Mouse (Mus musculus) C2C12 (cell line): ENCODE measurements around the gene Accsl. TPM values are rescaled to one million over a fixed set of nuclear protein-coding genes. Genes with fewer than 3 reads are reported as not detected.

ENCODE experiments used
- H3K27me3 ChIP-seq: one replicate; pipeline ENCODE4 v1.6.1; 2011; ENCODE audit not compliant: control insufficient read depth, insufficient read depth, insufficient read length
- H3K36me3 ChIP-seq: one replicate; pipeline ENCODE4 v1.6.1; 2011; ENCODE audit not compliant: control insufficient read depth, insufficient read depth
- H3K4me3 ChIP-seq: one replicate; pipeline ENCODE4 v1.5.1; 2011; ENCODE audit warnings: mild to moderate bottlenecking, control low read depth; ENCODE audit not compliant: poor library complexity, insufficient read depth, severe bottlenecking
- H3K79me2 ChIP-seq: one replicate; pipeline ENCODE4 v1.6.1; 2011; ENCODE audit not compliant: control insufficient read depth, insufficient read depth
- H3K79me3 ChIP-seq: one replicate; pipeline ENCODE4 v1.6.1; 2011; ENCODE audit warnings: low read depth, control low read depth
- H3ac ChIP-seq: one replicate; pipeline ENCODE3; 2011; ENCODE audit warnings: low read depth; ENCODE audit not compliant: control insufficient read depth, insufficient read length
- CEBPB ChIP-seq: IDR thresholded peaks from one replicate; pipeline ENCODE4 v1.6.1; 2011; ENCODE audit warnings: low read depth, mild to moderate bottlenecking, control low read depth, moderate library complexity
- CTCF ChIP-seq: IDR thresholded peaks from one replicate; pipeline ENCODE4 v1.5.1; 2011; ENCODE audit not compliant: control insufficient read depth, insufficient read depth, insufficient read length
- FOSL1 ChIP-seq: IDR thresholded peaks from one replicate; pipeline ENCODE4 v1.8.0; 2011; ENCODE audit warnings: mild to moderate bottlenecking, low read length; ENCODE audit not compliant: poor library complexity, insufficient read depth, severe bottlenecking
- MAX ChIP-seq: IDR thresholded peaks from one replicate; pipeline ENCODE4 v1.6.1; 2011; ENCODE audit warnings: mild to moderate bottlenecking, control low read depth
- MYOD1 ChIP-seq: IDR thresholded peaks from one replicate; pipeline ENCODE4 v1.6.1; 2011; ENCODE audit warnings: low read depth; ENCODE audit not compliant: control insufficient read depth, insufficient read length
- MYOG ChIP-seq: IDR thresholded peaks from one replicate; pipeline ENCODE4 v1.6.1; 2011; ENCODE audit not compliant: control insufficient read depth, insufficient read length; ENCODE audit errors: extremely low read depth
- USF1 ChIP-seq: IDR thresholded peaks from one replicate; pipeline ENCODE4 v1.6.1; 2011; ENCODE audit warnings: low read depth, mild to moderate bottlenecking, control low read depth, moderate library complexity
- polyA plus RNA-seq: library from polyadenylated mRNA; unstranded; fragments of >200 nt; fragmentation: generic; extraction: Trizol; gene quantifications from one replicate; pipeline ENCODE4 v1.2.1, GENCODE M21; 2012; ENCODE audit warnings: missing spikeins

The Accsl gene
- polyA plus RNA-seq, 1 experiment = 0.15 TPM

DNA sequence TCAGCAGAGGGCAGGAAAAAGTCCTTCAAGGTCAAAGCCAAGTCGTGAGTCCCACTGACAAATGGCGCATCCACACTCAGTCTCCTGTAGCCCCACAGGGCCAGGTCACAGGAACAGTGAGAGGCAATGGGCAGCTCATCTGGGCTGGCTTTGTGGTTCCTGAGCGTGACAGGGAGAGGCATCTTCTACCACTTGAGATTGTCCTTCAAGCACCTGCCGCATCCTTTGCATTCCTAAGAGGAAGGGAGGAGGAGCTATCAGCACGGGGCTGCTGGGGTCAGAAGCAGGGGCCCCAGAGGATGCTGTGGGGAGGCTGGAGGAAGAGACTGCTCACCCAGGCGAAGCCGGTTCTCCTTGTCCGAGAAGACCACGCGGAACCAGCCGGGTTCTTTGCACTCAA, 33.4 kb downstream of the Accsl start:
- H3K4me3 ChIP-seq = no peak overlapping the region
- no peak overlapping the region for H3ac ChIP-seq
- no peaks in the 10 kb centered on the region for H3K79me3 ChIP-seq
- no peaks in the 10 kb centered on the region for H3K27me3 ChIP-seq
- no peaks in the 10 kb centered on the region for H3K79me2 ChIP-seq
- H3K36me3 ChIP-seq = no peaks in the 10 kb centered on the region
- TF ChIP-seq USF1 = no peak
- TF ChIP-seq CEBPB = no peak
- TF ChIP-seq FOSL1 = no peak
- TF ChIP-seq MYOD1 = no peak
- TF ChIP-seq MAX = no peak
- TF ChIP-seq MYOG = no peak
- TF ChIP-seq CTCF = no peak

DNA sequence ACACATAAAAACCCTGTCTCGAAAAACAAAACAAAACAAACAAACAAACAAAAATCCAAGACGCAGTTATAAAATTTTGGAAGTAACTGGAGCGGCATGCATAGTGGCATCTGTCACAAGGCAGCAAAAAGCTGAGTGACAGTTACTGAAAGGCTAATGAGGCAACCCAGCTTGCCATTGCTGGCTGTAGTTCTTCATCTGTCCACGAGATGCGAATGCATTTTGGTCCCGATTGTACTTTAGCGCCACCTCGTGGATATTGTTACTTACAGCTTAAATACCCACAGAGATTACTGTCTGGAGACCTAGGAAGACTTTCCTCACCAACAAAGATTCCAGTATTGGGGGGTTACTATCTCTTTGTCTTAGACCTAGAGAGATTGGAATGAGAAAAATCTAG, 45.4 kb downstream of the Accsl start:
- Histone ChIP-seq H3K36me3 (no peaks in the 10 kb centered on the region), H3K79me2 (peaks cover 14% of the 10 kb centered on the region), H3ac (no peak overlapping the region), H3K4me3 (no peak overlapping the region), H3K79me3 (no peaks in the 10 kb centered on the region), H3K27me3 (no peaks in the 10 kb centered on the region)
- TF ChIP-seq CEBPB = peak; percentile 41
- TF ChIP-seq MAX = peak; percentile 73
- TF ChIP-seq FOSL1 = no peak
- peak; percentile 85 for TF ChIP-seq CTCF

DNA sequence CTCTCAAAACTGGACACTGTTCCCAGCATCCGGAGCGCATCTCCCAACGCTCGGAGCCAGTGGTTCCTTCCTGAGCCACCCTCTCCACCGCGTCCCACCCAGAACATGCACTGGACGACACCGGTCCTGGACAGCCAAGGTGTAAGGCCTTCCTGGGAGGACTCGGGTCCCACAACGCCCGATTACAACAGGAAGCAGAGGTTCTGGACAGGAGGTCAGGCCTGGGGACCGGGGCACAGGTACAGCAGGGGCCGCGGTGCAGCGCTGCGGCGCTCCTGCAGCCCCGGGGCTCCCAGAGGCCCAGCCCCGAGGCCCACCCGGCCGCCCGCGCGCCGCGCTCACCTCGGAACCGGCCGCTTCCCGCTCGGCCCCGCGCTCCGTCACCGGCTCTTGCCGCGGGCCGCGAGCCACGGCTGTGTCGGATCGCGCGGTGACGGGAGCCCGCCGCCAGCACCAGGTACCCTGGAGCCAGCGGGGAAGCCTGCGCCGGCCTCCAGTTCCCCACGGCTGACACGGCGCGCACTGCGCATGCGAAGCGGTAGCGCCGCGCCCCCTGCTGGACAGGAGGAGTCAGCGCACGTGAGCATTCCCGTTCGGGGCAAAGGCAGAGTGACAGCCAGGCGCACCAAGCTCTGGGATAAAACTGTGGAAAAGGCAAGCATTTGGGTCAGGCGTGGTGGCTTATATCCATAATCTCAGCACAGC, 46.8 kb downstream of the Accsl start, which contains the start of gene Ext2:
Ext2 (minus strand) TSS at position 524 of the 705 bp plus-strand sequence.
- H3K4me3 ChIP-seq = peak within 1 kb of the TSS; percentile 72
- peak; percentile 78 for TF ChIP-seq USF1
- TF ChIP-seq CTCF = peak; percentile 100
- no peak for TF ChIP-seq CEBPB
- peak; percentile 93 for TF ChIP-seq MAX
- no peak for TF ChIP-seq MYOD1
- H3ac ChIP-seq = peak within 1 kb of the TSS; percentile 90
- H3K36me3 ChIP-seq = no peaks in the 10 kb centered on the region
- H3K79me2 ChIP-seq = peaks cover 14% of the 10 kb centered on the region
- no peaks in the 10 kb centered on the region for H3K27me3 ChIP-seq
- H3K79me3 ChIP-seq = no peaks in the 10 kb centered on the region

DNA sequence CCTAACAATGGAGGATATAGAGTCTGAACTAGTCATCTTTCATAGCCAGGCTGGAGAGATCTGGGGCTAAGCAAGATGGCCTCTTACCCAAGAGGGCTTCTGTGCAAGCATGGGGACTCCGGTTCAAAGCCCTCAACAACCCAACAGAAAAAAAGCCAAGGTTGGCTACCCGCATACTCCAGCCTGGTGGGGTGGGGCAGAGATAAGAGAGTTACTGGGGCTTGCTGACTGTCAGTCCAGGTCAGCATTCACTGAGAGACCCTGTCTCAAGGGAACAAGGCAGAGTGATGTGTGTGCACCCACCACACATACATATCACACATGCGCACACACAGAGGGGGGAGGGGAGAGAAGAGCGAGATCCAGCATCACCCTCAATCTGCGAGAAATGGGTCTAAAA, 51.2 kb downstream of the Accsl start:
- Histone ChIP-seq H3K4me3 (no peak overlapping the region), H3ac (no peak overlapping the region), H3K27me3 (no peaks in the 10 kb centered on the region), H3K36me3 (peaks cover 10% of the 10 kb centered on the region), H3K79me2 (peaks cover 14% of the 10 kb centered on the region), H3K79me3 (no peaks in the 10 kb centered on the region)
- TF ChIP-seq MAX (no peak), MYOD1 (no peak), USF1 (no peak), CEBPB (no peak), MYOG (no peak), FOSL1 (no peak), CTCF (no peak)

DNA sequence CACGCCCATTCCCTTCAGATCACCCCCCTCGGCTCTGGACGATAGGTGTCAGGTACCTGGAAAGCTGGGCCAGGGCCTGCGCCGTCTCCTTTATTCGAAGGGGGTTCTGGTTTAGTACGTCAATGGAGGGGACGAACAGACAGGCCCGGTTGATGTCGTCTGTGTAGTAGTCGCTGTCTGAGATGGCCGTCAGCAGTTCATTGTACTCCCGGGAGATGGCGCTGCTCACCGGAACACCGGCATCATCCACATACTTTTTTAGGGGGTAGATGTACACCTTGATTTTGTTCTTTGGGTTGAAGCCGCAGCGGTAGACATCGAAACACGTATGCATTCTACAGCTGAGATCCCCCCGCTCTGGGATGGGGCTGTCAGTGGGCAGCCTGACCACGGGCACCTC, 55.6 kb downstream of the Accsl start:
- Histone ChIP-seq H3K4me3 (no peak overlapping the region), H3K79me3 (no peaks in the 10 kb centered on the region), H3K27me3 (no peaks in the 10 kb centered on the region), H3ac (no peak overlapping the region), H3K79me2 (no peaks in the 10 kb centered on the region), H3K36me3 (peaks cover 27% of the 10 kb centered on the region)
- TF ChIP-seq MAX (no peak), CEBPB (no peak), MYOD1 (no peak), USF1 (no peak), MYOG (no peak), FOSL1 (no peak), CTCF (no peak)

DNA sequence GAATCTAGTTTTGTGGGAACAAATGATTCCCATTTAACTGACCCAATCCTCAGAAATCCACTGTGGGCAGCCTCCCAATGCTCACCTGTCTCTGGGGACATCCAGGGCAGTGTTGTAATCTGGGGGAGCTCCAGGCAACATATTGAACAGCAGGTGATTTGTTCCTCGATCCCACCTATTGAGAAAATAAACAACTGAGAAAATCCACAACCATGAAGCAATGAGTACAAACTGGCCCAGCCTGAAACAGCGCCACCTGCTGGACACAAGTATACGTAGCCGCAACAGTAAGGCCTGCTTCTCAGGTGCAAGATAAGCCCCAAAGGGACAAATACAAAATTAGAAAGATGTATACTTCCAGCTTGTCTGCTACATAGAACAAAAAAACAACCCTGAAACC, 57.1 kb downstream of the Accsl start:
- Histone ChIP-seq H3K79me3 (no peaks in the 10 kb centered on the region), H3K36me3 (peaks cover 29% of the 10 kb centered on the region), H3K27me3 (no peaks in the 10 kb centered on the region), H3ac (no peak overlapping the region), H3K79me2 (no peaks in the 10 kb centered on the region), H3K4me3 (no peak overlapping the region)
- TF ChIP-seq CEBPB (peak; percentile 35), FOSL1 (no peak), CTCF (peak; percentile 51)
